Mouse (Mus musculus): ENCODE measurements around the gene Stt3b.

- TF ChIP-seq CTCF (IDR thresholded peaks at IDR 0.05; ENCODE audit: control insufficient read depth, insufficient read depth, insufficient replicate concordance, low read depth, low read length), result no peak
- no peak for TF ChIP-seq POLR2A (IDR thresholded peaks at IDR 0.05; ENCODE audit: control insufficient read depth, low read depth, low read length)
These were observed 39.7 kb upstream of the Stt3b start for GRCm38 (mm10) chr9:115349741-115350512.
